Mouse (Mus musculus): Measurements from ENCODE around the gene Cd209g. TPM values are rescaled to one million over a fixed set of nuclear protein-coding genes. Genes with fewer than 3 reads are reported as not detected.

Cd209g gene
- total RNA-seq (2023) = not detected

DNA sequence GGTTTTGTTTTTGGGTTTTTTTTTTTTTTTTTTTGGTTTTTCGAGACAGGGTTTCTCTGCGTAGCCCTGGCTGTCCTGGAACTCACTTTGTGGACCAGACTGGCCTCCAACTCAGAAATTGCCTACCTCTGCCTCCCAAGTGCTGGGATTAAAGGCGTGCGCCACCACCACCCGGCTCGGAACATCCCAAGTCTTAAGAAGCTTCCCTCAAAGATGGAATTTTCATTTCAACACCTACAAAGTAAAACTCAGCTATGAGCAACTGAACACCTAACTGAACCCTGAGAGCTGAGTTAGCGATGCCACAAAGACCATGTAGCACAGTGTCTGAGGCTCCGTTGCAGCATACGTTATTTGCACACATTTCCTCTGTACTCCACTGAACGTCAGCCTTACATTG lies at the start of gene Cd209g:
Gene Cd209g, plus strand, starts transcription at position 301 of the 400 bp plus-strand sequence.

DNA sequence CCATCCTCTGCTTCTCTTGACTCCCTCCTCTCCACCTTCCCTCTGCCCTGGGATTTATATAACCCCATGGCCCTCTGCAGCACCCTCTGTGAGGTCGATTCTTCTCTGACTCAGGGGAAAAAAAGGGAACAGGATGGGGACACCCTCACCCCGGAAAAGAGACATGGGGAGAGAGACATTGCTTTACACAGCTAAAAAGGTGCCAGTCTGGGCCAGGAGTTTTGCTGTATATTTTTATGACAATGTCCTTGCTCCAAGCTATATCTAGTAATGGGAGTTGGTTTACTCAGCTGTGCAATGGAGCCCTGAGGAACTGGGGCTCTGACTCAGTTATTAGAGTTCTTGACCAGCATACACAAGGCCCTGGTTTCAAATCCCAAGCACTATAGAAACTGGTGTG lies 28.2 kb upstream of the Cd209g start, which contains the start of gene Cd209f:
Gene Cd209f, minus strand, starts transcription at position 101 of the 400 bp plus-strand sequence.

DNA sequence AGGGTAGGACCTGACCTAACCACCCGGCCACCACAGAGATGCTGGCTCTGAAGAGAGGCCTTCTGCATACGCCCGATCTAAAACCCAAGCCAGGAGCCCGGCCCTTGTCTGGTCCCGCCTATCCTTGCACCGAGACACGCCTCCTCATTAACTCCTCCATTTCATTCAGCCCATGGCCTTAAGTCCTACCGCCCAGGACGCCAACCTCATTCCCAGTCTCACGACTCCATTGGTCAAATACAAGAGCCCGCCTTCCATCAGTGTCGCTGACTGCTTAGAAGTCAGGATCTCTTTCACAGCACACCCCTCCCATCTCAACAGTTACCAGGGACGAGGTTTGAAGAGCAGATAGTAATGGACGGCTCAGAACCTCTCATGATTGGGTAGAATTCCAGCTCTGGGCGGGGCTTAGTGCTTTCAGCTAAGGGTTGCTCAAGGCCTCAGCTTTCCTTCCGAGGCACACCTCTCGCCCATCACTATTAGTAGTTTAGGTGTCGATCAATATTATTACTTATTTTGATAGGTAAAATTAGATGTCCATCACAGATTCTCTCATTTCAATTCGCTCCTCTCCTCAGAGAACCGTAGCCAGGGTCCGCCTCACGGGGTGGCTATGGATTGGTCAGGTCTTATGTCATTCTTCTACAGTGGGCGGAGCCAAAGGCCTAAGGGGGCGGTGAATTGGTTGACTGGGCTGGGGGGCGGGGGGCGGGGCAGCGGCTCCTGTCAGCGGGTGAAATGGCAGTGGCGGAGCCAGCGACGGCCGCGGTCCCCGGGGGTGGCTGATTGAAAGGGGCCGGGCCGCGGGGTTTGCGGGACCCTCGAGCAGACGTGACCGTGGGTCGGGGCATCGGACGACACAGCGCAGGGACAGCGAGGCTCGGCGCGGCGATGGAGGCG lies 32.2 kb downstream of the Cd209g start, which contains the start of gene Evi5l:
Gene Evi5l, plus strand, starts transcription at position 716 of the 900 bp plus-strand sequence.

Other genes with a start within 250 kb of the Cd209g start
- not detected for gene Cd209b, start 207.3 kb upstream of the Cd209g start, total RNA-seq (2023)
- not detected for gene Cd209c, start 179.4 kb upstream of the Cd209g start, total RNA-seq (2023)
- not detected for gene Cd209f, start 28.3 kb upstream of the Cd209g start, total RNA-seq (2023)
- gene Evi5l, start 32.5 kb downstream of the Cd209g start, total RNA-seq (2023) = 17.2 TPM
- not detected for gene Prr36, start 83.4 kb downstream of the Cd209g start, total RNA-seq (2023)
- gene Lrrc8e, start 92.7 kb downstream of the Cd209g start, total RNA-seq (2023) = not detected
- gene Map2k7, start 104.6 kb downstream of the Cd209g start, total RNA-seq (2023) = 127 TPM
- gene Gm49320, start 104.8 kb downstream of the Cd209g start, total RNA-seq (2023) = not detected
- 36.3 TPM for gene Tgfbr3l, start 114.1 kb downstream of the Cd209g start, total RNA-seq (2023)
- gene Snapc2, start 119.0 kb downstream of the Cd209g start, total RNA-seq (2023) = 12.7 TPM
- 2.0 TPM for gene Ctxn1, start 125.2 kb downstream of the Cd209g start, total RNA-seq (2023)
- 98.9 TPM for gene Timm44, start 141.8 kb downstream of the Cd209g start, total RNA-seq (2023)
- gene Ccl25, start 191.1 kb downstream of the Cd209g start, total RNA-seq (2023) = 17.6 TPM
- 91.2 TPM for gene Elavl1, start 191.3 kb downstream of the Cd209g start, total RNA-seq (2023)